Mouse (Mus musculus): ENCODE data around the gene Nphp3.

Nphp3 gene

DNA sequence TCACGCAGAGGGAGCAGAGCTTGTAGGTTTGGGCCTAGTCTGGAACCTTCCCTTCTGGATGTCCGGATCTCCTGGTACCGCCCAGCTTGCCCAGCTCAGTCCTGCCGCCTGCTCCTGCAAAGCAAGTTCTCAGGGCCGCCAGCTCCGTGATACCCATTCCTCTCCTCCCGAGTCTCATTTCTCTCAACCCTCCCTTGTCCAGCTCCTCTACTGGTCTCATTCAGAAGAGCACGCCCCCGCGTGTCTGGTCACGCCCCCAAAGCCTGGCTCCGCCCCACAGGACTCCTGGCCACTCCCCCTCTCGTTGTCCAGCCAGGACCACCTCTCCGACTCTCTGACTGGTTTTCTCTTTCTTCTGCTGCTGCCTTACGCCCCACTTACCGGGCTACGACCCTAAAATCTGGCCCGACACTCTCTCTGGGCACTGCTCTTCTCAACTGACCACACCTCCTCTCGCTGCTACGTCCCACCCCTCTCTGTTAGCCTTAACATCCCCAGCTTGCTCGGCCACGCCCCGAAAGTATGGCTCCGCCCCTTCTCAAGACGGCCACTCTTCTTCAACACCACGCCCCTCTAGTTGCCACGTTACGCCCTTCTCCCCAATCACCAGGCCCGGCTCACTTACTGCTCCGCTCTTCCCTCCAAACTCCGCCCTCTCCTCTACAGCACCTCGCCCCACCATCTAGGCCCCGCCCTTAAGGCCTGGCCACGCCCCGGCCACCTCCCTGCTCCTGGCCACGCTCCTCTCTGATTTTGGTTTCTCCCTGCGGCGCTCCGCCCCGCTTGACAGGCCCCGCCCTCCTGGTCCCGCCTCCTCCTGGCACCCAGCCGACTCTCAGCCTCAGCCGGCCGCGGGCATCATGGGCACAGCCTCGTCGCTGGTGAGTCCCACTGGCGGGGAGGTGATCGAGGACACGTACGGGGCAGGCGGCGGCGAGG, at the start of gene Nphp3:
Gene Nphp3, plus strand, starts transcription at position 624 of the 939 bp plus-strand sequence.
- DNase-seq (ENCODE audit: low spot score): peak; percentile 99

DNA sequence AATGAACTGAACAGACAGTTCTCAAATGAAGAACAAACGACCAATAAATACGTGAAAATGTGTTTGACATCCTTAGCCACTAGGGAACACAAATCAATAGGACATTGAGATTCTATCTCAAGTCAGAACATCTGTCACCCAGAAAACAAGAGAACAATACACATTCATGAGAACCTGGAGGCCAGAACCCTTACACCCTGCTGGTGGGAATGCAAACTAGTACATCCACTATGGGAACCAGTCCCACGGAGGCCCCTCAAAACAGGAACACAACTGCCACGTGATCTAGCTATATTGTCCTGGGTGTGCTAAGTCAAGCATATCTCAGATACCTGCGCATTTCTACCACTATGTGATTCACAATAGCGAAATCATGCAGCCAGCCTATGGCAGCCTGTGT, 43.6 kb upstream of the Nphp3 start:
- no peak for DNase-seq (ENCODE audit: low spot score)

DNA sequence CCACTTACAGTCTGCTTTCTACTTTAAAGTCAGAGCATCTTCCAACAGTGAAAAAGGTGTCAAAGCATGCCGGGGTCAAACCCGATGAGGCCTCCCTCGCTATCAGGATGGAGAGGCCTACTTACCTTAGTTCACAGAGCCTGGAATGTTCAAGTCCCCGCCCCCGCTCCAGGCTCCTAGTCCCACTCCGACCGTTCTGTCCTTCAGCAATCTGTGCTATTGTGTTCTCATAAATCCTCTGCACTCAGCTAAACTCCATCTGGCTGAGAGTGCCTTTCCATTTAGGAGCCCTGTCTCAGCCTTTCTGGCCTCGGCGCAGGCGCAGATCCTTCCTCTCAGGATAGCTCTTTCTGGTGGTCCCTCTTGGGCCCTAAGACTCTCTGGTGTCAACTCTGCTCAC, 42.4 kb upstream of the Nphp3 start:
- peak; percentile 57 for DNase-seq (ENCODE audit: low spot score)

DNA sequence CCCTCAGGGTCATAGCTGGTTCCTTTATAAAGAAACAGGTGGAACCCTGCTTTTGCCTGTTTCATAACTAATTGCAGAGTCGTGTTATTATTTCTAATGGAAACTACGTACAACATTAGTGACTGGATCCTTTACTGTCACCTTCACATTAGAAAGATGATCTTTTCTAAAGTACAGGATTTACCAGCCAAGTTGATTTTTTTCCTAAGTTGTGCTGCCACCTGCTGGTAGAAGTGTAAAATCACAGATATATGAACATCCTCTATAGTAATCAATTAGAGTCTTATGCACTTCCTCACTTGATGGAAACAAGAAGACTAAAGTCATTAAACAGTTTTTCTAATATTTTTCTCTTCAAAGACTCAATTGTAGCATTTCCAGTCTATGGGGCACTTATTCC, 5.8 kb upstream of the Nphp3 start:
- DNase-seq (ENCODE audit: low spot score): no peak

DNA sequence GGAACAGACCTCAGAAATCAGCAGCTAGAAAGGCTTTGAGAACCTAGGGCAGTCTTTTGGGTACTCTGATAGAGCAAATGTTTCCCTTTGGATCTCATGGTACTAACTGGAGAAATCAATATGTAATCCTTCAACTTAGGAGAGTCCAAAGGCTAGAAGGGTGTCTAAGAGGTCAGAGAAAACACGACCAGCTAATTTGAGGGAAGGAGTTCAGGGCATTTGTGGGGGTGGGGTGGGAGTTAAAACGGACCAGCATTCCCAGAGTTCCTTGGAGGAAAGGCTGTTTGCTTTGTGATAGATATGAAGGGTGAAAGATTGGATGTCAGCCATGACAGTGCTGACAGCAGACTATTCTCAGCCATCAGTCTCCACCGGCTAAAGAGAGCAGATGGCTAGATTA, 1.7 kb upstream of the Nphp3 start:
- no peak for DNase-seq (ENCODE audit: low spot score)

- peak; percentile 74 for DNase-seq (ENCODE audit: low spot score)
Measured at GRCm38 (mm10) chr9:104002913-104003330, 578 bp downstream of the Nphp3 start.

GRCm38 (mm10) chr9:104014526-104014925, 12.2 kb downstream of the Nphp3 start:
- DNase-seq (ENCODE audit: low spot score): no peak

DNA sequence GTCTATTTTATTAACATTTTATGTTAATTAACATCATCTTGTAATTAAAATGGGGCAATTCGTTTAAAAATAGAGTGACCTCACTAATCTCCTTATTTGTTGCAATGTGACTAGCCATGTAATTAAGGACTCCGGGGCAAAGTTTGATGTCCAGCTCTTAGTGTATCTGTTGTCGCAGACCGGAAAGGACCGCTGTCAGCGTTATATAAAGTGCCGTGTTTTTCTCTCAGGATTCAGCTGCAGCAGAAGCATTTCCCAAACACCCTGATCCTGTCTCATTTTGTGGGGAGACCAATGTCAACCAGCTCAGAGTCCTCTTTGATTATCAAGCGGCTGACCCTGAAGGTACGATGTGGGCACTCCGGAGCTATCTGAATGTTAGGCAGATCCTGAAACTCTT, 18.7 kb downstream of the Nphp3 start:
- no peak for DNase-seq (ENCODE audit: low spot score)

- no peak for DNase-seq (ENCODE audit: low spot score)
Measured at GRCm38 (mm10) chr9:104027186-104027585, 24.8 kb downstream of the Nphp3 start.

- no peak for DNase-seq (ENCODE audit: low spot score)
Measured at GRCm38 (mm10) chr9:104029861-104030260, 27.5 kb downstream of the Nphp3 start.

- DNase-seq (ENCODE audit: low spot score): no peak
Measured at GRCm38 (mm10) chr9:104034231-104034630, 31.9 kb downstream of the Nphp3 start.

GRCm38 (mm10) chr9:104034718-104035117, 32.4 kb downstream of the Nphp3 start:
- no peak for DNase-seq (ENCODE audit: low spot score)

- DNase-seq (ENCODE audit: low spot score): peak; percentile 79
Measured at GRCm38 (mm10) chr9:104035261-104036015, 33.1 kb downstream of the Nphp3 start.

DNA sequence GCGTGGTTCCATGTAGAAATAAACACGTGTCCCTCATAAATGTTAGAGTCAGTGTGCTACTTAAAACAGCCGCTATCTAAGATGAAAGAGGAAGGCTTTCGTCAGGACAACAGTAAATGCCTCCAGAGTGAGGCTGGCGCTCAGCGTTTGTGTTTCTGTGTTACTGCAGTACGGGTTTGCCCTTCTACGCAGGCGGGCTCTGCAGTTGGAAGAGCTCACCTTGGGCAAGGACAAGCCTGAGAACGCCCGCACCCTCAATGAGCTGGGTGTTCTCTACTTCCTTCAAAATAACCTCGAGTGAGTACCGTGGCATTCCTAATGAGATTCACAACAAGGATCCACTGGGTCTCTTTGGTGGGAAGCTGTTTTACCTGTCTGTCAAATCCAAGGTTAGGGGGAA, 35.9 kb downstream of the Nphp3 start:
- no peak for DNase-seq (ENCODE audit: low spot score)

- DNase-seq (ENCODE audit: low spot score): no peak
Measured at GRCm38 (mm10) chr9:104039031-104039695, 36.8 kb downstream of the Nphp3 start.

- DNase-seq (ENCODE audit: low spot score): no peak
Measured at GRCm38 (mm10) chr9:104039742-104040141, 37.4 kb downstream of the Nphp3 start.

GRCm38 (mm10) chr9:104040362-104040761, 38.0 kb downstream of the Nphp3 start, which contains the start of gene Gm28305:
Gene Gm28305, plus strand, starts transcription at chr9:104040662.
- no peak for DNase-seq (ENCODE audit: low spot score)

GRCm38 (mm10) chr9:104043676-104044075, 41.3 kb downstream of the Nphp3 start:
- DNase-seq (ENCODE audit: low spot score): no peak

DNA sequence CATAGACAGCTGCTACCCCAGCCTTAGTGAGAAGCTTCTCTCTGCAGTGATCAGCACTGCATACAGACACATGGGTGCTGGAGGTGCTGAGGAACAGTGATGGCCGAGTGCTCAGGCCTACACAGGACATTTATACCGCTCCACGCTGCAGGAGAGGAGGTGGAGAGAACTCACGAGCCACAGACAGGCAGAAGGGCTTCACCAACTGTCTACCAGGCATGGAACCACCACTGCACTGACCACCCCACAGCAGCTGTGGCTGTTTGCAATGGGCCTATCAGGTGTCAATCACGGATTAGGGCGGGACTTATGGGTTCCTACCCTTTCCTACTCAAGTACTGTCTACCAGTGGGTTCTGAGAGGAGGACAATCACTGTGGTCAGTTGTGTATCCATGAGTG, 48.7 kb downstream of the Nphp3 start:
- no peak for DNase-seq (ENCODE audit: low spot score)

DNA sequence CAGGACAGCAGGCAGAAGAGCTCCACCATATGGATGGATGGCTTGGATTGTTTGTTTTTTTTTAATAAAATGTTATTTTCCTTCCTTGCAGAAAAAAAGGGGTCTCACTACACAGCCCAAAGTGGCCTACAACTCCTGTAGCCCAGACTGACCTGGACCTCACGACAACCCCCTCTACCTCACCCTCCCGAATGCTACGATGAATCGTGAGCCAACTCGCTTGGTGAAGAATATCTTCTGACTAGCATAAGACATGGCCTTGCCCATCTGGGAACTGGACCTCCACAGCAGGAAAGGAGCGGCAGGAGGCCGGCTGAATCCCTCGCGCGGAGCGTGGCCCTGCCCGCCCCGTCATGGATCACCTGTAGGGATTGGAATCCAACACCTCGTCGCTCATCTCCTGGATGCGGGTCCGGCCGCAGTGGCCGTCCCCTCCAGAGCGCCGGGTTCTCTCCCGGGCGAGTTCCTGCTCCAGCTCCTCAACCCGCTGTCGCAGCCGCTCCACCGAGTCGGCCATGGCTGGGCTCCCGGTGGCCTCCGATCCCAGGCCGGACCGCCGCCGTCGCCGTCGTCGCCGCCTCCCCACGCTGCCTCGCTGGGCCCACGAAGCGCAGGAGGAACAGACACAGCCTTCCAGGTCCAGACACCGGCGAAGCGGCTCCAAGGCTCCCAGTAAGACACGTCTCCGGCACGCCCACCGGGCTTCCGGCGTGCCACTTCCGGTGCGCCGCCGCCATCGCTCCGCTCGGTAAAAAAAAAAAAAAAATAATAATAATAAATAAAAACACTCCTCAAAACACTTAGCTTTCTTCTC, 60.3 kb downstream of the Nphp3 start, which contains the start of gene Uba5:
Gene Uba5, minus strand, starts transcription at position 705 of the 814 bp plus-strand sequence.
- peak; percentile 10 for DNase-seq (ENCODE audit: low spot score)

GRCm38 (mm10) chr9:104063244-104063961, 61.1 kb downstream of the Nphp3 start, which contains the start of gene Acad11:
Gene Acad11, plus strand, starts transcription at chr9:104063377.
- peak; percentile 90 for DNase-seq (ENCODE audit: low spot score)

All from layer of hippocampus, adult 11-12 months (tissue).